Mouse (Mus musculus) neural tube, embryonic 13.5 days (tissue): Measurements from ENCODE around the gene Rnf151. TPM values are rescaled to one million over a fixed set of nuclear protein-coding genes. Genes with fewer than 3 reads are reported as not detected.
"Not testable (repeated sequence)": the region's sequence is repeated elsewhere in the genome, so short reads cannot be mapped to it uniquely, and the experiment has no call there.

ENCODE experiments used
- ATAC-seq: fragments of 200-750 bp; cut with Nextera tagmentation; 2 replicates; pipeline ENCODE4 v1.8.0; 2017; ENCODE audit warnings: low read depth, mild to moderate bottlenecking, moderate TSS enrichment, moderate library complexity
- H3K27ac ChIP-seq: fragments of 300-500 bp; sonication (generic); replicated peaks from 2 replicates; pipeline ENCODE4 v1.5.1; 2015; ENCODE audit warnings: moderate library complexity, mild to moderate bottlenecking, inconsistent platforms
- H3K27me3 ChIP-seq: fragments of 300-500 bp; sonication (generic); 2 replicates; pipeline ENCODE4 v1.6.1; 2015; ENCODE audit warnings: mild to moderate bottlenecking, inconsistent platforms
- H3K36me3 ChIP-seq: fragments of 300-500 bp; sonication (generic); 2 replicates; pipeline ENCODE4 v1.6.1; 2015; ENCODE audit warnings: mild to moderate bottlenecking, inconsistent platforms
- H3K4me1 ChIP-seq: fragments of 300-500 bp; sonication (generic); replicated peaks from 2 replicates; pipeline ENCODE4 v1.6.1; 2015; ENCODE audit warnings: inconsistent platforms
- H3K4me2 ChIP-seq: fragments of 300-500 bp; sonication (generic); 2 replicates; pipeline ENCODE4 v1.6.1; 2015; ENCODE audit warnings: inconsistent platforms, mild to moderate bottlenecking, moderate library complexity
- H3K4me3 ChIP-seq: fragments of 300-500 bp; sonication (generic); 2 replicates; pipeline ENCODE4 v1.5.1; 2015; ENCODE audit warnings: mild to moderate bottlenecking, inconsistent platforms
- H3K9ac ChIP-seq: fragments of 300-500 bp; sonication (generic); 2 replicates; pipeline ENCODE4 v1.6.1; 2015; ENCODE audit warnings: moderate library complexity, mild to moderate bottlenecking, inconsistent platforms
- H3K9me3 ChIP-seq: fragments of 300-500 bp; sonication (generic); 2 replicates; pipeline ENCODE4 v1.6.1; 2016; ENCODE audit warnings: inconsistent platforms
- WGBS: fragments of 180-500 bp; shearing (Covaris S2); methylation state at CpG from one replicate; pipeline ENCODE4 v1.1.7; 2015; 5-methylcytosine and 5-hydroxymethylcytosine counted together
- polyA plus RNA-seq: library from polyadenylated mRNA; unstranded; fragments of >200 nt; fragmentation: Nextera tagmentation; extraction: Ambion mirVana; gene quantifications from 2 replicates; pipeline ENCODE4 v1.2.1, GENCODE M21; 2015

Rnf151 gene
- polyA plus RNA-seq, 1 experiment from 2014 or later, result 0.18 TPM

- H3K27ac ChIP-seq, result no peak overlapping the region
- H3K27me3 ChIP-seq, result peaks cover 10% of the 10 kb centered on the region
- no peaks in the 10 kb centered on the region for H3K9me3 ChIP-seq
- no peaks in the 10 kb centered on the region for H3K4me1 ChIP-seq
- ATAC-seq, result no peak
- no peak overlapping the region for H3K4me3 ChIP-seq
- 79% methylated on average over 6 of the region's 6 CpGs for WGBS
- no peak overlapping the region for H3K4me2 ChIP-seq
- H3K36me3 ChIP-seq, result no peaks in the 10 kb centered on the region
- H3K9ac ChIP-seq, result no peak overlapping the region
Observed at GRCm38 (mm10) chr17:24729067-24729466, 11.2 kb upstream of the Rnf151 start.

- WGBS, result 77% methylated on average over 17 of the region's 17 CpGs
- no peaks in the 10 kb centered on the region for H3K36me3 ChIP-seq
- no peak overlapping the region for H3K4me3 ChIP-seq
- ATAC-seq, result no peak
- H3K9ac ChIP-seq, result no peak overlapping the region
- H3K4me1 ChIP-seq, result peaks cover 6% of the 10 kb centered on the region
- peaks cover 10% of the 10 kb centered on the region; the same call in 1 of the 2 replicates for H3K27me3 ChIP-seq
- H3K9me3 ChIP-seq, result no peaks in the 10 kb centered on the region
- no peak overlapping the region for H3K27ac ChIP-seq
- H3K4me2 ChIP-seq, result no peak overlapping the region
Observed at GRCm38 (mm10) chr17:24728184-24728583, 10.3 kb upstream of the Rnf151 start.

GRCm38 (mm10) chr17:24727618-24728017 lies 9.8 kb upstream of the Rnf151 start, which contains the start of gene Rpl3l:
Gene Rpl3l, plus strand, starts transcription at chr17:24727820.
- peaks cover 1% of the 10 kb centered on the region for H3K36me3 ChIP-seq
- H3K9ac ChIP-seq, result no peak within 1 kb of the TSS
- H3K27ac ChIP-seq, result no peak within 1 kb of the TSS
- H3K4me3 ChIP-seq, result no peak within 1 kb of the TSS
- peaks cover 12% of the 10 kb centered on the region for H3K4me1 ChIP-seq
- H3K4me2 ChIP-seq, result no peak within 1 kb of the TSS
- peaks cover 10% of the 10 kb centered on the region; the same call in 1 of the 2 replicates for H3K27me3 ChIP-seq
- WGBS, result 80% methylated on average over 2 of the region's 2 CpGs
- no peak for ATAC-seq
- no peaks in the 10 kb centered on the region for H3K9me3 ChIP-seq

GRCm38 (mm10) chr17:24725637-24726390 lies 8.0 kb upstream of the Rnf151 start:
- Histone ChIP-seq H3K27ac (no peak overlapping the region), H3K27me3 (0 out of 2 replicates have a peak, but pooled peaks cover 10% of the 10 kb centered on the region), H3K4me1 (peaks cover 28% of the 10 kb centered on the region), H3K4me3 (no peak overlapping the region), H3K9ac (no peak overlapping the region), H3K4me2 (no peak overlapping the region), H3K9me3 (no peaks in the 10 kb centered on the region), H3K36me3 (peaks cover 18% of the 10 kb centered on the region)
- 79% methylated on average over 3 of the region's 3 CpGs for WGBS
- ATAC-seq, result no peak

- Histone ChIP-seq H3K4me2 (peak within 1 kb of the TSS; percentile 95), H3K9me3 (no peaks in the 10 kb centered on the region), H3K4me3 (peak within 1 kb of the TSS; percentile 87), H3K9ac (peak within 1 kb of the TSS; percentile 96), H3K27me3 (0 out of 2 replicates have a peak, but pooled peaks cover 10% of the 10 kb centered on the region), H3K36me3 (peaks cover 18% of the 10 kb centered on the region), H3K27ac (peak within 1 kb of the TSS; percentile 86), H3K4me1 (peaks cover 31% of the 10 kb centered on the region)
- WGBS, result under 1% methylated on average over 30 of the region's 30 CpGs
- ATAC-seq, result peak; percentile 72
Observed at GRCm38 (mm10) chr17:24724184-24724583, 6.3 kb upstream of the Rnf151 start, which contains the start of gene Ndufb10. Gene Ndufb10, minus strand, starts transcription at chr17:24724478.

- peaks cover 18% of the 10 kb centered on the region for H3K36me3 ChIP-seq
- no peak; the same call in 1 of the 2 replicates for ATAC-seq
- peak overlapping the region; percentile 87 for H3K4me3 ChIP-seq
- 0 out of 2 replicates have a peak, but pooled peaks cover 10% of the 10 kb centered on the region for H3K27me3 ChIP-seq
- H3K27ac ChIP-seq, result peak overlapping the region; percentile 86
- under 1% methylated on average over 15 of the region's 15 CpGs for WGBS
- peak overlapping the region; percentile 96 for H3K9ac ChIP-seq
- H3K9me3 ChIP-seq, result no peaks in the 10 kb centered on the region
- H3K4me1 ChIP-seq, result peaks cover 35% of the 10 kb centered on the region
- peak overlapping the region; percentile 95 for H3K4me2 ChIP-seq
Observed at GRCm38 (mm10) chr17:24723881-24724180, 6.0 kb upstream of the Rnf151 start.

GRCm38 (mm10) chr17:24723122-24723880 lies 5.4 kb upstream of the Rnf151 start:
- WGBS, result 3% methylated on average over 12 of the region's 12 CpGs
- 0 out of 2 replicates have a peak, but pooled peaks cover 9% of the 10 kb centered on the region for H3K27me3 ChIP-seq
- H3K4me1 ChIP-seq, result peaks cover 40% of the 10 kb centered on the region
- H3K9me3 ChIP-seq, result no peaks in the 10 kb centered on the region
- H3K4me2 ChIP-seq, result peak overlapping the region; percentile 95
- H3K27ac ChIP-seq, result peak overlapping the region; percentile 86
- peak overlapping the region; percentile 96 for H3K9ac ChIP-seq
- peaks cover 18% of the 10 kb centered on the region for H3K36me3 ChIP-seq
- peak overlapping the region; percentile 87 for H3K4me3 ChIP-seq
- ATAC-seq, result no peak

- H3K9me3 ChIP-seq, result no peaks in the 10 kb centered on the region
- ATAC-seq, result no peak
- H3K27ac ChIP-seq, result no peak overlapping the region
- H3K36me3 ChIP-seq, result peaks cover 18% of the 10 kb centered on the region
- 0 out of 2 replicates have a peak, but pooled peaks cover under 1% of the 10 kb centered on the region for H3K27me3 ChIP-seq
- peaks cover 42% of the 10 kb centered on the region for H3K4me1 ChIP-seq
- peak overlapping the region; percentile 87; the same call in 1 of the 2 replicates for H3K4me3 ChIP-seq
- 32% methylated on average over 13 of the region's 13 CpGs for WGBS
- peak overlapping the region; percentile 95 for H3K4me2 ChIP-seq
- H3K9ac ChIP-seq, result peak overlapping the region; percentile 96
Observed at GRCm38 (mm10) chr17:24722220-24722924, 4.5 kb upstream of the Rnf151 start.

- WGBS, result 65% methylated on average over 7 of the region's 7 CpGs
- Histone ChIP-seq H3K9ac (peak overlapping the region; percentile 71), H3K4me2 (peak overlapping the region; percentile 78), H3K36me3 (peaks cover 26% of the 10 kb centered on the region), H3K4me3 (peak overlapping the region; percentile 87), H3K4me1 (peaks cover 42% of the 10 kb centered on the region)
- not testable (repeated sequence) for H3K27ac ChIP-seq, H3K9me3 ChIP-seq, H3K27me3 ChIP-seq, ATAC-seq
Observed at GRCm38 (mm10) chr17:24721383-24721955, 3.6 kb upstream of the Rnf151 start.

- Histone ChIP-seq H3K4me3 (peak overlapping the region; percentile 87), H3K4me2 (peak overlapping the region; percentile 78), H3K9ac (peak overlapping the region; percentile 91), H3K36me3 (peaks cover 34% of the 10 kb centered on the region), H3K4me1 (peaks cover 42% of the 10 kb centered on the region)
- under 1% methylated on average over 11 of the region's 11 CpGs for WGBS
- H3K27me3 ChIP-seq, H3K27ac ChIP-seq, H3K9me3 ChIP-seq, ATAC-seq: not testable (repeated sequence)
Observed at GRCm38 (mm10) chr17:24720616-24721015, 2.8 kb upstream of the Rnf151 start.

- H3K4me3 ChIP-seq, result peak overlapping the region; percentile 87
- peak; percentile 97 for ATAC-seq
- peaks cover 42% of the 10 kb centered on the region for H3K4me1 ChIP-seq
- peak overlapping the region; percentile 88 for H3K27ac ChIP-seq
- under 1% methylated on average over 61 of the region's 61 CpGs for WGBS
- H3K9ac ChIP-seq, result peak overlapping the region; percentile 92
- no peaks in the 10 kb centered on the region for H3K9me3 ChIP-seq
- peaks cover 38% of the 10 kb centered on the region for H3K36me3 ChIP-seq
- H3K4me2 ChIP-seq, result peak overlapping the region; percentile 78
- no peaks in the 10 kb centered on the region for H3K27me3 ChIP-seq
Observed at GRCm38 (mm10) chr17:24719494-24720222, 1.8 kb upstream of the Rnf151 start.
